Mouse (Mus musculus) gastrocnemius, adult 2 months (tissue): Measurements from ENCODE around the gene Hlcs. TPM values are rescaled to one million over a fixed set of nuclear protein-coding genes. Genes with fewer than 3 reads are reported as not detected.
A peak's percentile ranks its signal among the peaks of the same experiment; 100 is the strongest.

ENCODE experiments used
- DNase-seq: peaks from one replicate; pipeline ENCODE4 v3.0.0; 2022
- H3K27ac ChIP-seq: fragments of 200-600 bp; 2 replicates; pipeline ENCODE4 v1.8.1; 2022; ENCODE audit warnings: mild to moderate bottlenecking
- H3K4me3 ChIP-seq: fragments of 200-600 bp; 2 replicates; pipeline ENCODE4 v1.8.1; 2022; ENCODE audit warnings: mild to moderate bottlenecking, moderate library complexity
- CTCF ChIP-seq: fragments of 200-600 bp; IDR thresholded peaks from 2 replicates; pipeline ENCODE4 v1.8.1; 2022; ENCODE audit warnings: antibody characterized with exemption, mild to moderate bottlenecking, moderate library complexity
- intact Hi-C: fragments of 180-260 bp; cut with DNase I; formaldehyde crosslinking; loops from one replicate; pipeline ENCODE4 v1.15.1; 2025
- total RNA-seq, 2 experiments: library from RNA; stranded (reverse); gene quantifications; 2 replicates each; pipeline ENCODE4 v1.2.3; 2021

The Hlcs gene
- total RNA-seq, 2 experiments from 2014 or later = 7.5 to 10.3 TPM

DNA sequence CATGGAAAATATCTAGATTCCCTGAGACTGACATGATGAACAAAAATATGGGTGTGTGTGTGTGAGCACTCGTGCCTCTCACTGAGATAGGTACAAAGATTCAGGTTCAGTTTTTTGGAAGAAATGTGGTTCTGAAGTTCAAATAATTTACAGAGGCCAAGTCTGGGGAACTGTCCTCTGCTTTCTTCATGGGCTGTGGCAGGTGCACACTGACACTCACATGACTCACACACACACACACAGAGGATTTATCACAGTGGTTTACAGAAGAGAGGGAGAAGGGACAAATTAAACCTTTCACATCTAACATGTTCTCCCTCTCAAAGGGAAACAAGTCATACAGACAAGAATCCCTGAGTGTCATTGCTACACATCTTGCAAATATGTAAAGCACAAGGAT lies 140.0 kb downstream of the Hlcs start:
- intact Hi-C loops = no loop called here
- no peak for TF ChIP-seq CTCF
- no peak overlapping the region for H3K4me3 ChIP-seq
- no peak for DNase-seq
- H3K27ac ChIP-seq = no peak overlapping the region

- intact Hi-C loops = no loop called here
- DNase-seq = no peak
- Histone ChIP-seq H3K27ac (no peak overlapping the region), H3K4me3 (no peak overlapping the region)
- no peak for TF ChIP-seq CTCF
Observed at GRCm38 (mm10) chr16:94170218-94170617, 143.2 kb downstream of the Hlcs start.

DNA sequence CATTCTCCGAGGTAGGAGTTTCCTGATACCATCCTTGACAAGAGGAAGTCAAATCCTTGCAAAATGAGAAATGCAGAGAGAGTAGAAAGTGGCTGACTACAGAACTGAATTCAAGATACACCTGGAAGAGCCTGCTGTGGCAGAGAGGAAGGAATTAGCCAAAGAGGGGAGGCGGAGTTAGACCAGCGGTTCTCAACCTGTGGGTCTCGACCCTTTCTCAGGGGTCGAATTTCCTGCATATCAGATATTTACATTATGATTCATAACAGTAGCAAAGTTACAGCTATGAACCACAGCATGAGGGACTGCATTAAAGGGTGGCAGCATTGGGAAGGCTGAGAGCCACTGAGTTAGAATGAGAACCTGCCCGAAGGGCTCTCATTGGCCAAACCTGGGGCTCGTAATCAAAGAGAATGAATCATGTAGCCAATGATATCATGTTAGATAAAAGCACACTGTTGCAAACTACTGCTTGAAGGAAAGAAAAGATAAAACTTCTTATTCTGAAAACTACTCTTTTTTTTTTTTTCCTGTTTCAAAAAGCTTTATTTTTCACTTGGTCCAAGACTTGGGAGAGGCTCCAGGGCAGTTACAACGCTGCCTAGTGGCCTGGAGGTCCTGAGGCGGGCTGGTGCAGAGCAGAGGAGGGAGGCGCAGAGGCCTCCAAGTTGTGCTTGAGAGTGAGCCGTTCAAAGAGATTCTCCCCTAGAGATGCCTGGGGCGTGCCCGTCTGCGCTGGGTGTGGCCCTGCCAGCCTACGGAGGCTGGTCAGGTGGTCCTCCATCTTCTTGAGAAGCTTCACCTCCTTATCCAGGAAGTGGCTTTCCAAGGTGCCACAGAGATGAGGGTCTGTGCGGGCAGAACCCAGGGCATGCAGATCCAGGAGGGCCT lies 144.5 kb downstream of the Hlcs start:
- intact Hi-C loops = no loop called here

GRCm38 (mm10) chr16:94164978-94165377 lies 148.4 kb downstream of the Hlcs start:
- no peak for DNase-seq
- intact Hi-C loops = no loop called here
- Histone ChIP-seq H3K27ac (no peak overlapping the region), H3K4me3 (no peak overlapping the region)
- no peak for TF ChIP-seq CTCF

More for the DNA sequence above, 144.5 kb downstream of the Hlcs start:
- no peak for TF ChIP-seq CTCF
- no peak for DNase-seq
- Histone ChIP-seq H3K4me3 (no peak overlapping the region), H3K27ac (no peak overlapping the region)

GRCm38 (mm10) chr16:94164236-94164635 lies 149.1 kb downstream of the Hlcs start:
- no peak for DNase-seq
- Histone ChIP-seq H3K4me3 (no peak overlapping the region), H3K27ac (no peak overlapping the region)
- TF ChIP-seq CTCF = no peak
- intact Hi-C loops = no loop called here

- no peak overlapping the region for H3K27ac ChIP-seq
- TF ChIP-seq CTCF = no peak
- peak; percentile 64 for DNase-seq
- intact Hi-C loops = no loop called here
- H3K4me3 ChIP-seq = no peak overlapping the region
Observed at GRCm38 (mm10) chr16:94163051-94163450, 150.3 kb downstream of the Hlcs start.

GRCm38 (mm10) chr16:94162000-94162399 lies 151.4 kb downstream of the Hlcs start:
- intact Hi-C loops = no loop called here
- TF ChIP-seq CTCF = no peak

DNA sequence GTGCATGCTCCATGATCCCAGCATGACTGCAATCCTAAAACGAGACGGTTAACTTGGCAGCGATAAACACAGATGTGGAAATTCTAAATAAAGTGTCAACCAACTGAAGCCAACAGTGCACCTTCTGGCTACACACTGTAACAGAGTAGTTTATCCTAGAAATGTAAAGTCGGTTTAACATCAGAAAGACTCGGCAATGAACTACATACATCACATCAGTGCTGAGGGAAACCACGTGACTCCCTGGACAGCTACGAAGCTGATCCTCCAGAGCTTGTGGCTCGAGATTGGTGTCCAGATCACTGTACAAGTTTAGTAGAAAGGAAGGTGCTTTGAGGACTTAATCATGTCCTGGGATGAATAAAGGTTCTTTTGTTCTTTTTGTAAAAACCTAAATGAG lies 155.6 kb downstream of the Hlcs start:
- no peak for TF ChIP-seq CTCF
- intact Hi-C loops = no loop called here

More at GRCm38 (mm10) chr16:94162000-94162399, 151.4 kb downstream of the Hlcs start:
- Histone ChIP-seq H3K4me3 (no peak overlapping the region), H3K27ac (no peak overlapping the region)
- DNase-seq = no peak

DNA sequence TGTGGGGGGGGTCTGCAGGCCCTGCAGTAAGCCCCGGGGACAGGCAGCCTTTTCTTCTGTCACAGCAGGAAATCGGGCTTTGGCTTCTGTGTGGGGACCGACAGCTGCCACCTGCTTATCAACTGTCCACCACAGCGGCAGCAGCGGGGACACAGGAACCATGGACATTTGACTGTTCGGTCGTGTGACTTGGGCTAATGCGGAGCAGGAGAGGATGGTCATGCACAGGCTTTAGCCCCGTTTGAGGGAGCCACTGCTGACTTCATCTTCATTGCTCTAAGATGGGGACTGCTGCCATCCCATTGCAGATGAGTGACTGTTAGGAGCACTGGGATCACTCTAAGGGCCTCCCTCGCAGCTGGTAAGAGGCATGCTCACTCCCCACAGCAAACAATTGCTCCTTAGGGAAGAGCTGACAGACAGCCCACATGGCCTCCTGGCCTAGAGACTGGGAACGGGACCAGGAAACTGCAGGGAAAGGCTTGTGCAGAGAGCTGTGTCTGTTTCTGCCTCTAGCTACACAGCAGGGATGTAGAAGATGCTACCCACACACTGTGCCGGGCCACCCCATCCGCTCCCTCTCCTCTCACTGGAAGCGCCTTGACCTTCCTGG lies 158.2 kb downstream of the Hlcs start:
- H3K27ac ChIP-seq = no peak overlapping the region
- no peak for TF ChIP-seq CTCF
- intact Hi-C loops = no loop called here
- H3K4me3 ChIP-seq = peak overlapping the region; percentile 20
- peak; percentile 38 for DNase-seq

More for the DNA sequence above, 155.6 kb downstream of the Hlcs start:
- Histone ChIP-seq H3K27ac (no peak overlapping the region), H3K4me3 (no peak overlapping the region)
- peak; percentile 2 for DNase-seq

DNA sequence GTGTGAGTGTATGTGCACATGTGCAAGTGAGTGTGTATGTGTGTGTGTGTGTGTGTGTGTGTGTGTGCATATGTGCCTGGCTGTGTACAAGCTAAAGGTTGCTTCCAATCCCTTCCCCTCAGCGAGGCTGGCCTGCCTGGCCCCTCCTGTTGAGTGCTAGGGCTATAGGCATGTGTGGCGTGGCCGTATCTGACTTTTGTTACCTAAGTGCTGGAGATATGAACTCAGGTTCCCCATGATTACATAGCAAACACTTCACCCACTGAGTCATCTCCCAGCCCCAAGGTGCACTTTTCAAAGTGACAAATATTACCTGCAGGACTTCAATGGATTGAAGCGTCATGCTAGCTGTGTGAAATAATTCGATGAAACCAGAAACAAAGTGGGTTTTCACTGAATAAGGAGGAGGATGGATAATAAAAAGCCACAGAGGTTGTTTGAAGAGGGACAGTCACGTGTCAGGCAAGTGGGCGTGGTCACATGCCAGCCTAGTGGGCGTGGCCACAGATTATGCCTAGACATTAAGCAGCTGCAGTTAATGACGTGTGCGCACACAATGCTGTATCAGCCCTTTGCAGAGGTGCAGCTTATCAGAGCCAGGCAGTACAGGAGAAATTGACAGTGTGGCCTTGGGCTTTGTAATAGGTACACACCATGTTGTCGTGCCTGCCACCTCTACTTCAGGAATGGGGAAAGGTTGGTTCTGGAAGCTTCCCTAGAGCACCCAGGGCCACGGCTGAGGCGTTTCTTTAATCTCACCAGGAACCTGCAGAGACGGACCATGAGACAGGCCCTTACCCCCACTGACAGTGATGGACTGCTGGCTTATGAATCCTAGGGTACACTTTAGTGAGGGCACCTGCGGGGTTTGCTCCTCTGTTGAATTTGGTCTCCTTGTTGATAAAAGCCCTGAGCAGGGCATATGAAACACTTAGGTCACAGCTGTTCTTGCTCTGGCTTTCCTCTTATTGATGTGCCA lies 163.0 kb downstream of the Hlcs start:
- DNase-seq = no peak
- intact Hi-C loops = no loop called here
- H3K4me3 ChIP-seq = no peak overlapping the region
- TF ChIP-seq CTCF = no peak
- H3K27ac ChIP-seq = no peak overlapping the region

DNA sequence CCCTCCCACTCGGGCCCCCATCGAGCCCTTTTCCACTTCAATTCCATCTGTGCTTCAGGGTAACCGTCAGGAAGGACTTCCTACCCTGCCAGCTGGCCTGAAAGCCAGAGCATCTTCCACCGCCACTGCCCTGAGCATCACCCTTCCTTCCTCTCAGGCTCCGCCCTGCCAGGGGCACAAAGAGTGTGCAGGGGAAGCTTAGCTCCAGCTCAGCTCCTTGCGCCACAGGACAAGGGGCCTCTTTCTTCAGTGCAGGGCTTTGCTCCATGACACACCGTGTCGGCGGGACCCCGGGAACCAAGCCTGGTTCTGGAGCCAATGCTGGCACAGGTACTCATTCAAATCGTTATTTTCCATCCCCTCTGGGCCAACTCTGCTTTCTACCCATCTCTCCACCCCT lies 165.2 kb downstream of the Hlcs start:
- intact Hi-C loops = no loop called here
- DNase-seq = no peak
- peak overlapping the region; percentile 7; the same call in 1 of the 2 replicates for H3K4me3 ChIP-seq
- no peak overlapping the region for H3K27ac ChIP-seq
- TF ChIP-seq CTCF = no peak

DNA sequence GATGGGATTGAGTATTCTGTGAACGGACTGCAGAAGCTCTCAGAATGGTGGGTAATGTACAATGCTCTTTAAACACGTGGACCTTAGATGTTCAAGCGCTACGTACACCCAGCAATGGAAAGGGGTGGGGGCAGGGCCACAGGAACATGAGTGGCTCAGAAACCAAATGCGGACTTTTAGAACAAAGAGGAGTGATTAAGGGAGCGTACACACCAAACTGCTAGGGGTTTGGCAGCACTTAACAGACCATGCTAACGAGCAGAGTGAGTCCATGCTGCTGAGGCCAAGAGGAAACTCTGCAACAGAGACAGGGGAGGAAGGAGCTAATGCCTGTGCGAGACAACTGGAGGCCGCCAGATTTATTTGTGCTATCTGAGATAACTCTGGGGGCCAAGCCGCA lies 170.0 kb downstream of the Hlcs start:
- no peak for DNase-seq
- TF ChIP-seq CTCF = no peak
- H3K4me3 ChIP-seq = no peak overlapping the region
- no peak overlapping the region for H3K27ac ChIP-seq
- intact Hi-C loops = no loop called here
